Mouse (Mus musculus) Muller cell, postnatal 12 days (primary cell): Measurements from ENCODE around the gene Kdm4b.
A peak's percentile ranks its signal among the peaks of the same experiment; 100 is the strongest.

ENCODE experiments used
- DNase-seq: peaks from one replicate; pipeline ENCODE4 v3.0.0-alpha.2; 2015; ENCODE audit errors: inconsistent ontology term

Gene Kdm4b

DNA sequence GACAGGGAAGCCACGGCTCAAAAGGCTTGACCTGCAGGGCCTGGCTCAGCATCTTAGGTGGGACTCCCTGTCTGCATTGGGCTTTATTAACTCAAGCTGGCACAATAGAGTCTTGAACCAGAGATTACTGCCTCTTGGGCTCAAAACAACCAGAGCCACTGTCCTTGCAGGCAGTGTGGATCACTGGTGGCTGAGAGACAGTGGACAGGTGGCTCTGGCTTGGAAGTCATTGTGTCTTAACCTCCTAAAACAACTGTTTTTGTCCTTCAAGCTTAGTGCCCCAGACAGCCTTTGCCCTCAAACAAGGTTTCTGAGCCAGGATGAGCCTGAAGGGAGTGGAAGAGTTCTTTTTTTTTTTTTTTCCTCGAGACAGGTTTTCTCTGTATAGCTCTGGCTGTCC lies 19.5 kb downstream of the Kdm4b start:
- no peak for DNase-seq

DNA sequence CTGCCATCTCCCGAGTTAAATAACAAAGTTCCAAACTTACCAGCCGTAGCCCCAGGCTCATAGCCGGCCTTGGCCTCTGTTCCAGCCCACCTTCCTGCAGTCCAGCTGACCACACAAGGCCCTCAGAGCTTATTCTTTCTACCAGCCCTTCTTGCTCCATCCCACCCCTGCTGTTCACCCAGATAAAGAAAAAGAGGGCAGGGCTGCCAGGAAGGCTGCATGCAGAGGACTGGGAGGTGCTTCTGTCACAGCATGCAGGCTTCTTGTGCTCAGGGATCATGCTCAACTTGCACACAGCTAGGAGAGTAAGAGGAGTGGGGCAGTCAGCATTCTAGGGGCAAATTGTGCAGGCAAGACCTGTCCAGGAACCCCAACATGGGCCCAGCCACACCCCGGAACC lies 22.3 kb downstream of the Kdm4b start:
- no peak for DNase-seq

DNA sequence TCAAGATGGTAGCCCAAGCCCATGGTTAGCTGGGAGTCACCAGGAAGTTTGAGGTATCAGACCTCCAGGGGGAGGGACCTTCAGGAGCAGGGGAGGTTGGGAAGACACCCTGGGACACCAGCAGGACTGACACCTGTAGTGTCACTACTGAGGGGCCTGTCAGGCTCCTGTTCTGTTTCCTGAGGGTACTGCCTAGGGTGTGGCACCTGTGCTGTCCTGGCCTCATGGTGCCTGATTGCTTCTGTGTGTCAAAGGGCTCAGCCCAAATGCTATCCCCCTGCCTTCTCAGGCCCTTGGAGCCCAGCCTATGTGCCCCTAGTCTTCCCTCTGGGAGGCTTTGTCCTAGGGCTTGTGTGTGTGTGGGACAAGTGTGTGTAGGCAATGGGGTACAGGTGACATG lies 22.7 kb downstream of the Kdm4b start:
- no peak for DNase-seq

DNA sequence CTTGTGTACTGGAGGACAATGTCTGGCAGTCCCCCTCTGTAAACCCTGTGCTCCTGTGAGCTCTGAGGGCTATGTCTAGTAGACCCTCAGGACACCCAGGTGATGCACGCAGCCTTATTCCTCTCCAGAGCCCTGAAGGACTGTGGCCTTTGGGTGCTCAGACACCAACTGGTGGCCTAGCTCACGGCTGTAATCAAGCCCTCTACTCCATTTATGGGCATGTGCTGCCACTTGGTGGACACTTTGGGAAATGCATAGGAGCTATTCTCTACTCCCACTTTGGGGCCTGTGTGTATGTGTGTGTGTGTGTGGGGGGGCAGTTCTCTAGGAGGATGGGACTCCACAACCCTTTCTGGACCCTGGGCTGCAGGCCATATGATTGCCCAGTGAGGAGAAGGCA lies 24.8 kb downstream of the Kdm4b start:
- DNase-seq = peak; percentile 61

DNA sequence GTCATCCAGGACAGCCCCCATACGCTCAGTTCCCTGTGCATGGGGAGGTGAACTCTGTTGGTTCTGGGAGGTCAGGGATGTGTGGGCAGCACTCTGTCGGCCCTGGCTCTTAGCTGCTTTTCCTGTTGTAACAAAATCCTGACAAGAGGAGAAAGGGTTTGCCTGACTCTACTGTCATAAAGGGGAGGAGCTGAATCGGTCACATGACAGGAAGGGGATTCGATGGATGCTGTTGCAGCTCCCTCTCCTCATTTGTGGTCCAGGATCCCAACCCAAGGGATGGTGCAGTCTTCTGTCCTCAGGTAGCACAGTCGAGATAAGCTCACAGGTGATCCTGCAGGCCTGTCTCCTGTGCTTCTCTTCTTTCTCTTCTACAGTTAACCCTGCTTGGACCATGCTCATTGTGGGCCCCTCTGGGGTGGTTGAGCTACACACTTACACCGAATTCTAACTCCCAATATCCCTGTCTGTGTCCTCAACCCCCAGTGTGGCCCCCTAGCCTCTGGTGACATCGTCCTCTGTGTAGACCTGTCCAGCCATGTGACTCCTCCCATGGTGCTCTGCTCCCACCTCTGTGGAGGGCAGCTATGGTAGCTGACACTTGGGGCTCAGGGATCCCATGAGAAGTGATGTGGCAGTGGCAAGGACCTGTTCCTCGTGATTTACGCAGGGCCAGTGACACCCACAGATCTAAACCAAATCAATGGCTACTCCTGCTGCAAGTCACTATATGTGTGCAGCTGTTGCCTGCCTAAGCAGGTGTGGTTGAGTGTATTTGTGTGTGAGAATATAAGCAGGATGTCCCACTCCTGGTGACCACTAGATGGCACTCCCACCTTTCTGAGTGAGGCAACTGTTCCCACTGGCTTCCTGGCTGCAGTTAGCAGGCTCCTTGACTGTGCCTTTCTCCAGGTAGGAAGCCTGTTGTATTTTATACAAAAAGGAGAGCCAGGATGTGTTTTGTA lies 31.3 kb downstream of the Kdm4b start:
- peak; percentile 70 for DNase-seq

DNA sequence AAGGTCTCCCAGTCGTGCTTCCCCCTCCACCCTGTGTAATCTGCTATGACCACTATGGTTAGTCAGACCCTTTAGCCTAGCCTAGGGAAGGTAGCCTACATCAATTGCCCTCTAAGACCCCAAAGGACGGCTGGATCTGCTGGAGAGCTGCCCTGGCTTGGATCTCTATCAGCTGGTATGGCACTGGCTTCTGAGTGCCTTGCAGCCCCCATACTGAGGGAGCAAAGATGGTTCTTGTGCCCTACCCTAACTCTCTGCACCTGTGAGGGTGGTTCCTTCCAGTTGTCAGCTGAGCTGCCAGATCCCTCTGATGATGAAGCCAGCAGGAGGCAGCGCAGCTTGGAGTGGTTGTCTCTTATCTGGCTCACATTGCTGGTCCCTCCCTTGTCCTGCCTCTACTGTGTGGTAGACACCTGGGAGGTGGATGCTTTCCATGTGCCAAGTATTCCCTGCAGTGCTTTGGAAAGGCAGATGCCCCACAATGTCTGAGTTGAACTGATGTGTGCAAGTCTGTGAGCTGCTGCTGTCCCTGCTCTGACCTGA lies 33.4 kb downstream of the Kdm4b start:
- DNase-seq = no peak

DNA sequence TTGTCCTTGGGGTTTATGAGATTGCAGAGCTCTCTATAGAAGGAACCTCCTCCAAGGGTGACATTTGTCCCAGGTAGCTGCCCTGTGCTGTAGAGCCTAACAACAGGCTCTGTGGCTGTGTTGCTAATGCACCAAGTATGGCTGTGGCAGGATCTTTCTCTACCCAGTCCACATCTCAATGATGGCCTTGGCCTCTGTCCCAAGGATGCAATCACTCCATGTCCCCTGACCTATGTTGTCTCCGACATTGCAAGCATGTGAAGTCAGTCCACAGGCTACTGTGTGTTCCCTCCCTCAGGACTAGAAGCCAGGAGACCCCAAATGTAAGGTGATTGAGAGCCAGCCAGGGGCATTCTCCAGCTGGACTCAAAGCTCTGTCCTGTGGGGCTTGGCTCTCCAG lies 34.0 kb downstream of the Kdm4b start:
- no peak for DNase-seq

DNA sequence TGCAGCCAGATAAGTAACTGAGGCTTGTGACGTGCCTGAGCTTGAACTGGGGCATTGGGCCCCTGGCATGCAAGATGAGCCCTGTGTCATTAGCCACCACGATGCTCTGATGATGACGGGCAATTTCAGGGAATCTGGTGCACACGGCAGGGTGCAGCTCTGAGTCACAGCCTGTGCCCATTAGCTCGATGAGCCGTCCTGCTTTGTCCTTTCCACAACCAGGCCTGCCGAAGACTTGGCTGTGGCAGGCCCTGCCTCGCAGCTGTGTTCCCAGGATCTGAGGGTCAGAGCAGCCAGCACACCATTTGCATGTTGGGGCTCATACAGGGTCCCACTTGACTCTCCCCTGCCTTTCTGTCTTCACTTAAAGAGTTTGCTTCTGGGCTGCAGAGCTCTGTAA lies 34.6 kb downstream of the Kdm4b start:
- DNase-seq = peak; percentile 94

DNA sequence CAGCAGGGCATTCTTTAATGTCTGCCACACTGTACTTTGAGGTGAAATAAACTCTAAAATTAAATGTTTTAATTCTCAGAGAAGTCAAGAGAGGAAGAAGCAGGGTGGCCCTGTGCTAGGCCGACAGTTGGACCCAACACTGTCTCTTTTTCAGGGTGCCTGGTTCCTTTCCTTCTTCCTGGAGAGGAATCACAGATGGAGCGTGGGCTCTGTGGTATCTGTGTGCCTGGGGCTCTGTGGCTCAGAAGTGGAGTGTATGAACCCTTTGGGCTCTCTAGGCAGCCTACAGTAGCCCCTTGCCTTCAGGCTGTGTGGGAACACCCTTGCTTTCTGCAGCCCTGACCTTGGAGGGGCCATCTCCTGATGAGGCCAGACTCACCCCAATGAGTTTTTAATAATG lies 35.7 kb downstream of the Kdm4b start:
- no peak for DNase-seq

DNA sequence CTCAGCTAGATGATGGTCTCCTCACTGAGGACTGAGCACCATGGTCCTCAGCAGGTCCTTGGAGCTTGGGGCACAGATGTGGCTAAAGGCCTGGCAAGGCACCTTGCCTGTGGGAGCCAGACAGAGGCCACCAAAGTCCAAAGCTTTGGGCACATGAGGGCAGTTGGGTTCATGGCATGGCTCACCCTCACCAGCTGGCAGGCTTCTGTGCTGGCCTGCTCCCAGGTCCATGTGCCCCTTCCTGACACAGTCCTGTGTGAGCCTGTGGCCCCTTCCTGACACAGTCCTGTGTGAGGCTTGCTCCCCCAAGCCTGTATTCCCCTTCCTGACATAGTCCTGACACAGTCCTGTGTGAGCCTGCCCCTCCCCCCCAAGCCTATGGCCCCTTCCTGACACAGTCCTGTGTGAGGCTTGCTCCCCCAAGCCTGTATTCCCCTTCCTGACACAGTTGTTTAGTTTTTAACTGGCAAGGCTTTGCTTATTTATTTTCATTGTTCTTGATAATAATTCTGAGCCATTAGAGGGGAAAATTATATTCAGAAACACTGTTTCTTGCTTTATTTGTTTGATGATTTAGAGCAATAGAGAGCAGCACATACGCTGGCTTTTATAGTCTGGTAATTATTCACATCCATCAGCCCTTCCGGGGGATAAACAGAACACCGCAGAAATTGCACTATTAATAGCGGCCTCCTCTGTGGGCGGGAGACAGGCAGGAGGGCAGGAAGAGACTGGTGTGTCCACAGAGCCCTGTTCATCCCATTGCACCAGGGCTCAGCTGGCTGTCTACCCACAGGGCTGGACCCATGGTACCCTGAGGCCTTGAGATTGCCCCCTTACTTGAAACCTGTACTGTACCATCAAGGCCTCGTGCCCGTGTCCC lies 40.2 kb downstream of the Kdm4b start:
- peak; percentile 62 for DNase-seq

DNA sequence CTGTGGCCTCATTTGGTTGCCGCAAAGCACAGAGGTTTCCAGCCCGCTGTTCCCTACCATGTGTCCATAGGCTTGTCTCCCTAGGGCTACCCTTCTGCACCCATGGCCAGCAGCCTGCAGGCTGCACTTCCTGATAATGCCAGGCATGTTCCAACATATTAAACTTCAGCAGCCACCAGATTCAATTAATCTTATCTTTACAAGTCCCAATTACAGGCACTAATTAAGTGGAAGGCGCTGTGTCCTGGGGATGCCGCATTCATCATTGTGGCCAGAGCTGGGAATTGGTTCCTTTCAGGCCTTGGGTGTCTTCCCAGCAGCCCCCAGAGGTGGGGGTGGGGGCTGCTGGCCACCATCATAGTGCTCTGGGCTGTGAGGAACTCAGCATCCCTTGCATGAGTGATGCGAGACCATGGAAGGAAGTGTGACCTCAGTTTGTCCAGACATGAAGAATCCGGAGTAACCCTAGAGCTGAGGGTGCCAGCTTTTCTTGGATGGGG lies 42.5 kb downstream of the Kdm4b start:
- DNase-seq = peak; percentile 82

DNA sequence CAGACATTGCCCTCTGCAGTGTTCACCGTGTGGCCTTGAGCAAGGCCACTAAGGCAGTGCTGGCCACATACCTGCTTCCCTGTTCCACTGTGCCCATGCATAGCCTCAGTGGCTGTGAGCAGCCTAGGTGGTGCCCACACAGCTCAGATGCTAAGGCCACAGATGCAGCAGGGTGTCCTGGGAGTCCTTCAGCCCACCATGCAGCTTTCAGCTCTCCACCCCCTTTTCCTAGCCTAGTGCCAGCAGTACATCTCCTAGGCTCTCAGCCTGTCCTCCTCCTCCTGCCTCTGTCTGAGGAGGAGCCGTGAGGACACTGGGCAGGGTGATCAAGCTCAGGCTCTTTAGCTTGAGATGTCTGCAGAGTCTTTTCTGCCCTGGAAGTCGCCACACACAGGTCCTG lies 44.2 kb downstream of the Kdm4b start:
- DNase-seq = no peak

DNA sequence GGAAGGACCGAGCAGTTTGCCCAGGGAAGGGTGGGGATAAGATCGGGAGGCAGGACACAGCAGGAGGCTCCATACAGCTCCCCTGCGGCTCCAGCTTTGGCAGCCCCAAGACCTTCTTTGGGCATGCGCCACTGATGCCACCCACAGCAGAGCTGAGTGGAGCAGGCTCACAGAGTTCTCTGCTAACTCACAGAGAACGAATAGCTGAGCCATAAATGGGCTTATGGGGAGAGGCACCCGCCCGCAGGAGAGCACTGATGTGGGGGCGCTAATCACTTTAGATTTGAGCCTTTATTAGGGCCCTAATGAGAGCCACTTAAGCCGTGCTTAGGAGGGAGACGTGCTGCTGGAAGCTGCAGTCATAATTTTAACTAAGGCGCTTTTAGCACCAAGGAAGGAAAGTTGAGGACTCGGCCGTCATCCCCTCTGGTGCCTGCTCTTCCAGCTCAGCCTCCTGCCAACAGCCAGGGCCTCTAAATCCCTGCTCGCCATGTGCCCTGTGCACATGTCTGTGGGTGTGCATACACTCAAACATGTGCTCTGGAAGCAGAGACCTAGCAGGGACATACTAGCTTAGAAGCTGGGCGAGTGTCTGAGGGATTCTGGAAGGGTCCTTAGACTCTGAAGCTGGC lies 45.3 kb downstream of the Kdm4b start:
- no peak for DNase-seq

DNA sequence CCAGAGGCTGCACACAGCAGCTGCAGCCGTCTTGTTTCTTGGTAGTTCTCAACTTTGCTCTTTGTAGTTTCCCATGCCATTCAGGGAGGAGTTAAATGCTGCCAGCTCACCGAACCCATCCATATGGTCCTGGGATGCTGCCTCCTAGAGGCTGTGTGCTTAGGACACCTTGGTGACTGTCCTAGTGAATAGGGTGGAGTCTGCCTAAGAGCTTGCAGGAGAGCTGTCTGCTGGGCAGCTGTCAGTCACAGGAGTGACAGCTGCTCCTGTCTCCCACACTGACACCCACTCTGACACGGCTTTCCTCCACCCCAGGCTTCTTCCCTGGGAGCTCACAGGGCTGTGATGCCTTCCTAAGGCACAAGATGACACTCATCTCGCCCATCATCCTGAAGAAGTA lies 46.2 kb downstream of the Kdm4b start:
- no peak for DNase-seq

DNA sequence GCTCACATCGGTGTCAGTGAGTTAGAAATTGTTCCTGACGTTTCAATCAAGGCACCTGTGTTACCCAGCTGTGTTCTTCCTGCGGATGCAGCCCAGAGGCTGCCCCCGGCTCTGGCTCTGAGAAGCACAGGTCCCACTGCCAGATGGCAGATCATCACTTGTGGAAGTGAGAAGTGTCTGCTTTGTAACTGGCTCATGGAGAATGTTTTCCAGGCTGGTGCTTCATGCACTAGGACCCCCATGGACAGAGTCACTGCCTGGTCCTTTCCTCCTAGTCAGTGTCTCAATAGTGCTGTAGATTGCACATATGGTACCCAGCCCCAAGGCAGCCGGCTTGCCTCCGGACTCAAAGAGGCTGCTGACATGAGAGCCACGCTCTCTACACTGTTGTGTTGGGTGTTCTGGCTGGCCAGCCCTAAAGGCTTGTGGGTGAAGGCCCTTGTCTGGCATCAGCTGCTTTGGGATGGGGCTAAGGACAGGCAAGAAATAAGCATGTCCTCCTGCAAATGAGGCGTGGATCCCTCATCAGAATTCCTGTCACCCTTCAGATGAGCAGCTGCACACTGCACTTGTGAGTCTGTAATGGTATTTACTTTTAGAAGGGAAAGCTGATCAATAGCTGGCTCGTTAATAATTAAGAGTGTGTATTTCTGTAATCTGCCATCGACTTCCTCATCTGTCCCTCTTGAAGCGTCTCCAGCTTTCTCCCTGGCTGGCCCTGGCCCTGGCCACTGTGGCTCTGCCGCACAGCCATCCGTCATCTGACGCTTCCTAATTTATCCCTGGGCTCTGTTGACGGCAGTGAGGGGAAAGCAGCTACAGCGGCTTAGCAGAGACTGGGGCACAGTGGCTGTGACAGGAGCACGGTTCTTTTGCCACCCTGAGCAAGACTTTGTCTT lies 47.5 kb downstream of the Kdm4b start:
- DNase-seq = no peak

DNA sequence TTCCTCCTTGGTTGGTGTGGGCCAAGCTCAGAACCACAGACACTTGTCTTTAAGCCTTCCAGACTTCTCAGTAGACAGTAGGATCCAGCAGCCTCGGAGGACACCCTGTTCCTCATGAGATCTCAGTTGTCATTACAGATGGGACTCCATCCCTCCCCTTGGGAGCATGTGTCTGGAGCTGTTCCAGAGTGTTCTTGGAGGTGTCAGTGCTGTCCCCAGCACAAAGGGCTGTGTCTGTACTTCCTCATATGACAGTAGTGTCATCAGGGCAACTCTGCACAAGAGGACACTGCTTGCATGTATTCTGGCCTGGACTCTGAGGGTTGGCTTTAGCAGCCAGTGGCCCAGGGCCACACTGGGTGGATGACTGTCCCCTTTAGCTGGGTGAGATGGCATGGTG lies 49.0 kb downstream of the Kdm4b start:
- DNase-seq = no peak

DNA sequence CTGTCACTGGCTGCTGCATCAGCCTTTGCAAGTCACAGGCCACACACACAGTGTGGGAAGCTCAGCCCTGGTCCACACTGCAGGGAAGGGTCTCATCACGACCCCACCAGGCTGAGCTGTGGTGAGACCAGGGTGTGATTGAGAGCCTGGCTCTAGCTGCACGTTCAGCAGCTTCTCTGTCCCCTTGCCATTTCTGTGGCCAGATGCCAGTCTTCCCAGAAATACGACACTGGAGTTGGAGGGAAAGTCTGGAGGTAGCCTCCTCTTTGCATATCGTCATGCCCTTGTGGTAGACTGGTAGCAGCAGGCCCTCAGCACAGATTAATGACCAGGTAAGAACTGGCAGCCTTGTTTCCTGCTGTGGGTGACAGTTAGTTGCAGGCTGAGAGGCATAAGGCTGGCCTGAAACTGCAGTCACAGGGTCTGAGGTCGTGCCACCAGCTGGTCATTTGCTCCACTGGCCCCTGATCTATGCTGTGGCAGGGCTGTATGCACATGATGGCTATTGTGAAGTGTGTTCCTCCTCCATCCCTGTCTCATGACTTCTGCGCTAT lies 53.5 kb downstream of the Kdm4b start:
- no peak for DNase-seq

DNA sequence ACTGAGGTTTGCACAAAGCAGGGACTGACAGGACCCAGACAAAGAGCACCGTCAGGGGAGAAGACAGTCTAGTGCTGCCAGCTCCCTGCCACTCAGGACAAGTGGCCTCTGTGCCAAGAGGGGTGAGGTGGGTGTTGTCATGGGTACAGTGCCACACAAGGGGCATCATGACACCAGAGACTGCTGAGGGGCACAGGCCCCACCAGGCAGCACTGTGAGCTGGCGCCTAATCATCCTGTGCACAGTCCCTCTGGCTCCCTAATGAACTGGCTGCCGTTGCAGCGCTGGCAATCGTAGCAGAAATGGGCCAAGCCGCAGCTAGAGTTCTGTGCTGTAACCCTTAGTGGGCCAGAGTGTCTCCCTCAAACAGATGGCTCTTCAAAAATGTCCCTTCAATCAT lies 54.4 kb downstream of the Kdm4b start:
- peak; percentile 81 for DNase-seq

DNA sequence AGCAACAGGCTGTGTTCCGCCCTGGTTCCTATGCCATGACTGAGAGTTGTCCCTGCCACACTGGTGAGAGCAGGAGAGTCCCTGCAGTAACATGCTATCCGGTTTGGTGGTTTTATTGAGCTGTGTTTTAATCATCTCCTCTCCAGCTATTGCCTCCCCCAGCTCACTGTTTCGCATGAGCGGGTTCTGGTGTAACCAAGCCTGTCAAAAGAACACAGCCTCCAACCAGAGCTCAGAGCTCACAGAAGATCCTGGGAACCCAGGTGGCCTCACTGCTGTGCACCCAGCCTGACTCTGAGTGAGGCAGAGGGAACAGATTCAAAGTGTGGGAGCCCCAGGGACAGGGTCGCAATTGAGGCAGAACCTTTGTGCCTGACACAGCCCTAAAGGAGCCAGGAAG lies 55.3 kb downstream of the Kdm4b start:
- DNase-seq = no peak

DNA sequence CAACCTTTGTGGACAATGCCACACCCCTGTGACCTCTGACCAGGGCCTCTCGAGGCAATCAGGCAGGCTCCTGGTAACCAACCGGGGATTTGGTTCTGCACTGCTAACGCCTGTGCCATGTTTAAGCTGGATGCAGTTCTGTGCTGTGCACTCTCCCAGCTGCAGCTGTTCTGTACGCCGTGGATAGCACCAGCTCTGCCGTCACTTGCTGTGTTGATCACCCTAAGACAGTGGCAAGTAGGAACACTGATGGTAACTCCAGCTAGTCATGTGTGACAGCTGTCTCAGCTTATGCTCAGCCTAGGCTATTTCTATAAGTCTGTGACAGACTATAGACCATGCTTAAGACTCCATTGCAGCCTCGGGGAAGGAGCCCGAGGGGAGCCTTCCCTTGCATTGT lies 57.1 kb downstream of the Kdm4b start:
- DNase-seq = no peak
